28 mouse cellular contexts compared by ENCODE assay signal in genomic region chr13:98817766-98818165, GRCm38 (mm10). TPM values are rescaled to one million over a fixed set of nuclear protein-coding genes. Genes with fewer than 3 reads are reported as not detected.
A peak's percentile ranks its signal among the peaks of the same experiment; 100 is the strongest.
DNase-seq lines count a peak whose midpoint lies in the region; ATAC-seq and TF ChIP-seq lines count a peak whose summit lies in the region.
"Had no signal": no experiment of that assay in that cellular context is flagged by ENCODE, and none has a peak within 500 bp of the region (broad histone marks: within the 10 kb centered on the region; RNA-seq: fewer than 3 reads in every experiment).

No protein-coding gene starts in this region.

- H3K9me3 ChIP-seq in kidney, embryonic 16.5 days (ENCODE audit: low read length): no peaks in the 10 kb centered on the region
- H3K9me3 ChIP-seq in kidney, embryonic 14.5 days (ENCODE audit: control insufficient read depth, low read length): no peaks in the 10 kb centered on the region
- H3K9me3 ChIP-seq in intestine, embryonic 15.5 days: no peaks in the 10 kb centered on the region
- no peaks in the 10 kb centered on the region for H3K9me3 ChIP-seq in intestine, postnatal 0 days (ENCODE audit: control insufficient read depth)
- H3K9me3 ChIP-seq: embryonic facial prominence, embryonic 10.5 days; embryonic facial prominence, embryonic 13.5 days; forebrain, embryonic 13.5 days; G1E; heart, embryonic 12.5 days; heart, embryonic 15.5 days had no signal

- H3K4me1 ChIP-seq in kidney, embryonic 16.5 days (ENCODE audit: insufficient read depth, low read length): peaks cover 30% of the 10 kb centered on the region
- H3K4me1 ChIP-seq in kidney, embryonic 14.5 days (ENCODE audit: control insufficient read depth, insufficient read depth, low read length): 0 out of 2 replicates have a peak, but pooled peaks cover 9% of the 10 kb centered on the region
- H3K4me1 ChIP-seq in intestine, embryonic 15.5 days (replicated peaks): peaks cover 6% of the 10 kb centered on the region
- 0 out of 2 replicates have a peak, but pooled peaks cover 15% of the 10 kb centered on the region for H3K4me1 ChIP-seq in intestine, postnatal 0 days (replicated peaks; ENCODE audit: control insufficient read depth, insufficient read depth, low read length)

- H3K36me3 ChIP-seq in kidney, embryonic 16.5 days (ENCODE audit: insufficient read depth, low read length): no peaks in the 10 kb centered on the region
- H3K36me3 ChIP-seq in kidney, embryonic 14.5 days (ENCODE audit: control insufficient read depth, insufficient read depth, low read length): no peaks in the 10 kb centered on the region
- no peaks in the 10 kb centered on the region for H3K36me3 ChIP-seq in intestine, embryonic 15.5 days
- no peaks in the 10 kb centered on the region for H3K36me3 ChIP-seq in intestine, postnatal 0 days (ENCODE audit: control insufficient read depth, insufficient read depth)
- H3K36me3 ChIP-seq: embryonic facial prominence, embryonic 10.5 days; embryonic facial prominence, embryonic 13.5 days; G1E; heart, embryonic 12.5 days; heart, embryonic 15.5 days had no signal

- no peaks in the 10 kb centered on the region for H3K27me3 ChIP-seq in kidney, embryonic 16.5 days (ENCODE audit: insufficient read depth, low read length)
- H3K27me3 ChIP-seq in kidney, embryonic 14.5 days (ENCODE audit: control insufficient read depth, insufficient read depth, low read length): no peaks in the 10 kb centered on the region
- no peaks in the 10 kb centered on the region for H3K27me3 ChIP-seq in intestine, embryonic 15.5 days (replicated peaks)
- no peaks in the 10 kb centered on the region for H3K27me3 ChIP-seq in intestine, postnatal 0 days (replicated peaks; ENCODE audit: control insufficient read depth, insufficient read depth, low read length)
- H3K27me3 ChIP-seq: CH12.LX; embryonic facial prominence, embryonic 13.5 days; forebrain, embryonic 13.5 days; heart, embryonic 12.5 days; heart, embryonic 15.5 days had no signal

- H3K27ac ChIP-seq in kidney, embryonic 16.5 days (ENCODE audit: low read length): peak overlapping the region; percentile 2; the same call in 1 of the 2 replicates
- H3K27ac ChIP-seq in kidney, embryonic 14.5 days (ENCODE audit: low read depth, low read length): no peak overlapping the region
- H3K27ac ChIP-seq in intestine, embryonic 15.5 days: 0 out of 2 replicates have a peak overlapping the region, but pooled peaks have one; percentile 76
- H3K27ac ChIP-seq in intestine, postnatal 0 days (ENCODE audit: low read depth, low read length): peak overlapping the region; percentile 84; the same call in 1 of the 2 replicates
- H3K27ac ChIP-seq: embryonic facial prominence, embryonic 10.5 days; embryonic facial prominence, embryonic 13.5 days; forebrain, embryonic 13.5 days; gastrocnemius, adult 2 months; heart, embryonic 15.5 days; hindbrain, embryonic 14.5 days; hindbrain, postnatal 0 days had no signal

- 47% methylated on average over 4 of the region's 4 CpGs for WGBS in kidney, embryonic 16.5 days
- WGBS in kidney, embryonic 14.5 days: 41% methylated on average over 4 of the region's 4 CpGs
- 33% methylated on average over 4 of the region's 4 CpGs for WGBS in intestine, embryonic 15.5 days
- WGBS in intestine, postnatal 0 days: 22% methylated on average over 4 of the region's 4 CpGs

- H3K9ac ChIP-seq in kidney, embryonic 16.5 days (replicated peaks; ENCODE audit: low read length): no peak overlapping the region
- H3K9ac ChIP-seq in kidney, embryonic 14.5 days (ENCODE audit: low read depth, low read length): no peak overlapping the region
- no peak overlapping the region for H3K9ac ChIP-seq in intestine, embryonic 15.5 days
- H3K9ac ChIP-seq in intestine, postnatal 0 days (ENCODE audit: low read depth, low read length): no peak overlapping the region
- H3K9ac ChIP-seq: embryonic facial prominence, embryonic 13.5 days; forebrain, embryonic 13.5 days; forebrain, postnatal 0 days; heart, embryonic 12.5 days; heart, embryonic 15.5 days; hindbrain, embryonic 14.5 days had no signal

- H3K4me3 ChIP-seq in kidney, embryonic 16.5 days (ENCODE audit: low read length): no peak overlapping the region
- no peak overlapping the region for H3K4me3 ChIP-seq in kidney, embryonic 14.5 days (ENCODE audit: low read length)
- no peak overlapping the region for H3K4me3 ChIP-seq in intestine, embryonic 15.5 days (replicated peaks)
- H3K4me3 ChIP-seq in intestine, postnatal 0 days (ENCODE audit: low read depth, low read length): no peak overlapping the region
- H3K4me3 ChIP-seq: embryonic facial prominence, embryonic 10.5 days; embryonic facial prominence, embryonic 13.5 days; erythroblast, embryonic 14.5 days; forebrain, embryonic 13.5 days; gastrocnemius, adult 2 months; heart, embryonic 12.5 days; heart, embryonic 15.5 days had no signal

- no peak for TF ChIP-seq CTCF in intestine, postnatal 0 days (IDR thresholded peaks at IDR 0.05; ENCODE audit: low read depth)

- peak; percentile 79 for DNase-seq in heart, adult 11 months
- DNase-seq in heart, postnatal 25 days (ENCODE audit: low spot score): no peak
- no peak for DNase-seq in cerebellum, postnatal 36 days
- DNase-seq: cerebellum, adult 11 months; cerebellum, adult 2 months; cerebellum, adult 9-11 months; cerebellum, postnatal 25 days; embryo, embryonic 11 days; forebrain, postnatal 0 days; gastrocnemius, adult 2 months; gastrocnemius, postnatal 14 days; heart, adult 18-20 months; heart, postnatal 10 days; heart, postnatal 4 days had no signal

- no peak overlapping the region for H3K4me2 ChIP-seq in kidney, embryonic 16.5 days (replicated peaks; ENCODE audit: low read depth, low read length)
- H3K4me2 ChIP-seq in kidney, embryonic 14.5 days (replicated peaks; ENCODE audit: low read depth, low read length): no peak overlapping the region
- no peak overlapping the region for H3K4me2 ChIP-seq in intestine, embryonic 15.5 days (replicated peaks)
- no peak overlapping the region for H3K4me2 ChIP-seq in intestine, postnatal 0 days (replicated peaks; ENCODE audit: low read depth)
- H3K4me2 ChIP-seq: embryonic facial prominence, embryonic 13.5 days; forebrain, embryonic 13.5 days; heart, embryonic 12.5 days; heart, embryonic 15.5 days; hindbrain, embryonic 14.5 days had no signal

- ATAC-seq in kidney, embryonic 16.5 days (ENCODE audit: low FRiP score, low TSS enrichment): no peak
- ATAC-seq in kidney, embryonic 14.5 days (ENCODE audit: low FRiP score, low TSS enrichment): no peak
- no peak for ATAC-seq in intestine, embryonic 15.5 days
- no peak for ATAC-seq in intestine, postnatal 0 days
- ATAC-seq: forebrain, embryonic 13.5 days; forebrain, postnatal 0 days; hindbrain, postnatal 0 days had no signal

- intact Hi-C loops in heart, postnatal 25 days (cut with DNase I): loop anchor here (5.0 kb wide), 1 partner anchor 40 kb away; no protein-coding TSS in a partner anchor

RNA-seq across cellular contexts. Expression of gene Fcho2, which starts 2.5 kb away (rescaled TPM):
- 10 to 100 TPM; 33.7 to 40.2 TPM for total RNA-seq in heart, postnatal 25 days (2021)
- 37.5 and 44.7 TPM in 2 replicates for polyA plus RNA-seq in kidney, embryonic 16.5 days (2015; fragmentation: Nextera tagmentation; extraction: Ambion mirVana)
- polyA plus RNA-seq in kidney, embryonic 14.5 days (2014; fragmentation: Nextera tagmentation; extraction: Ambion mirVana): 32.4 and 48.4 TPM in 2 replicates
- 35.7 and 38.6 TPM in 2 replicates for polyA plus RNA-seq in intestine, embryonic 15.5 days (2015; fragmentation: Nextera tagmentation; extraction: Ambion mirVana)
- polyA plus RNA-seq in intestine, postnatal 0 days (2015; fragmentation: Nextera tagmentation; extraction: Ambion mirVana): 24.7 and 30.3 TPM in 2 replicates
